Mouse (Mus musculus) thymus, adult 2 months (tissue): ENCODE results near the gene Ppox.

Experiments
- CTCF ChIP-seq: fragments of 200-500 bp; IDR thresholded peaks from 2 replicates; pipeline ENCODE4 v1.5.1; 2012; ENCODE audit warnings: mild to moderate bottlenecking, control low read depth, low read length, moderate library complexity, borderline replicate concordance; ENCODE audit not compliant: control insufficient read depth, poor library complexity, insufficient read depth; ENCODE audit errors: extremely low read depth
- POLR2A ChIP-seq: fragments of 200-500 bp; IDR thresholded peaks from 2 replicates; pipeline ENCODE4 v1.6.1; 2012; ENCODE audit warnings: mild to moderate bottlenecking, low read length, control low read depth, moderate library complexity; ENCODE audit not compliant: control insufficient read depth, poor library complexity, insufficient read depth; ENCODE audit errors: extremely low read depth

GRCm38 (mm10) chr1:171328244-171328643 is 47.3 kb upstream of the Ppox start:
- TF ChIP-seq POLR2A (no peak), CTCF (no peak)
